Mouse (Mus musculus): Measurements from ENCODE around the gene Trim50. TPM values are rescaled to one million over a fixed set of nuclear protein-coding genes. Genes with fewer than 3 reads are reported as not detected.

Trim50 gene
- not detected in 2 replicates for polyA plus RNA-seq (2015; fragmentation: Nextera tagmentation; extraction: Ambion mirVana)

- Histone ChIP-seq H3K4me3 (no peak within 1 kb of the TSS), H3K27ac (replicated peaks) (no peak within 1 kb of the TSS), H3K27me3 (0 out of 2 replicates have a peak, but pooled peaks cover 3% of the 10 kb centered on the region), H3K9ac (no peak within 1 kb of the TSS), H3K4me2 (no peak within 1 kb of the TSS), H3K9me3 (peaks cover 4% of the 10 kb centered on the region; the same call in 1 of the 2 replicates), H3K4me1 (replicated peaks) (no peaks in the 10 kb centered on the region), H3K36me3 (no peaks in the 10 kb centered on the region)
- WGBS = 60% methylated on average over 9 of the region's 9 CpGs
- no peak for ATAC-seq (ENCODE audit: low FRiP score, low read depth)
Observed at GRCm38 (mm10) chr5:135352995-135353394, at the start of gene Trim50. TSS of gene Trim50 (plus strand) at chr5:135353295.

GRCm38 (mm10) chr5:135306321-135306965 is 46.7 kb upstream of the Trim50 start:
- 36% methylated on average over 10 of the region's 10 CpGs for WGBS
- H3K9me3 ChIP-seq = no peaks in the 10 kb centered on the region
- no peak for ATAC-seq (ENCODE audit: low FRiP score, low read depth)
- no peak overlapping the region for H3K4me2 ChIP-seq
- H3K36me3 ChIP-seq = no peaks in the 10 kb centered on the region
- no peak overlapping the region for H3K4me3 ChIP-seq
- H3K27me3 ChIP-seq = no peaks in the 10 kb centered on the region
- H3K4me1 ChIP-seq (replicated peaks) = no peaks in the 10 kb centered on the region
- H3K9ac ChIP-seq = no peak overlapping the region
- H3K27ac ChIP-seq (replicated peaks) = no peak overlapping the region

- Histone ChIP-seq H3K9me3 (no peaks in the 10 kb centered on the region), H3K4me2 (no peak overlapping the region), H3K9ac (no peak overlapping the region), H3K4me1 (replicated peaks) (no peaks in the 10 kb centered on the region), H3K36me3 (no peaks in the 10 kb centered on the region), H3K27me3 (no peaks in the 10 kb centered on the region), H3K27ac (replicated peaks) (no peak overlapping the region), H3K4me3 (no peak overlapping the region)
- WGBS = 73% methylated on average over 3 of the region's 3 CpGs
- no peak for ATAC-seq (ENCODE audit: low FRiP score, low read depth)
Observed at GRCm38 (mm10) chr5:135316177-135316576, 36.9 kb upstream of the Trim50 start.

DNA sequence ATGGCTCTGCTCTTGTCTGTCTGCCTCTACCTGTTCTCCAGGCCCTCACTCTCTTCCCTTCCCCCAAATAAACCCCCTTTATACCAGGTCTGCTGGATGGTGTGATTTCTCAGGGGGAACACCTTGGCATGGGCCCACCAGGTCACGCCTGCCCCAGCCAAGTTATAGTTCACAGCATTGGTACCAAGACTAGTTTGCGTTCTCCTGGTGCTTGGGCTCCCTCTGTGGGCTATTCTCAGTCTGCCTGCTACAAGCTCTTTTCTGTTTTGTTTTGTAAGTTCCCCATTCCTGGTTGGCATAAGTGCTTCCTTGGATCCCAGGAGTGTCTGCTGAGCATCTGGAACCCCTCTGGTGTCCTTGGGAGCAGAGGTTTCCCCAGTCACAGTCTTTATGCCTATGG is 33.2 kb upstream of the Trim50 start:
- Histone ChIP-seq H3K9me3 (no peaks in the 10 kb centered on the region), H3K4me1 (replicated peaks) (no peaks in the 10 kb centered on the region), H3K4me2 (no peak overlapping the region), H3K4me3 (no peak overlapping the region), H3K9ac (no peak overlapping the region), H3K27me3 (no peaks in the 10 kb centered on the region), H3K27ac (replicated peaks) (no peak overlapping the region), H3K36me3 (no peaks in the 10 kb centered on the region)
- ATAC-seq (ENCODE audit: low FRiP score, low read depth) = no peak
- 62% methylated on average over 2 of the region's 2 CpGs for WGBS

DNA sequence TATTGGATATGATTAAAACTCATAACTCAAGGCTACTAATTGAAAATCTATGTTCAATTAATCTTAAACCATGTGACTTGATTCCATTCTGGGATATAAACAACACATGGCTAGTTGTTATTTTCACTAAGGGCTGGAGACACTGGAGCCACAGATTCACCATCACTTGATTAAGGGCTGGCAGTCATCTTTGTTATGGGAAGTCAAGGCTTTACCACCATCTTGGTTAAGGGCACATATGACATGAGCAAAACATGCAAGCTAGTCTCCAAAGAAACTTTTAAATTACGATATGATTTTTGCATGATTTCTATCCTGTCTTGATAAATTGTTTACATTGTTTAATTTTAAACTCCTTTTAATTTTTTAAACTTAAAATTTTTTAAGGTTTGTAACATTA is 30.9 kb upstream of the Trim50 start:
- no peak overlapping the region for H3K27ac ChIP-seq (replicated peaks)
- 93% methylated on average over 1 of the region's 1 CpGs for WGBS
- ATAC-seq (ENCODE audit: low FRiP score, low read depth) = no peak
- no peaks in the 10 kb centered on the region for H3K4me1 ChIP-seq (replicated peaks)
- no peak overlapping the region for H3K4me3 ChIP-seq
- no peak overlapping the region for H3K9ac ChIP-seq
- no peaks in the 10 kb centered on the region for H3K27me3 ChIP-seq
- H3K9me3 ChIP-seq = no peaks in the 10 kb centered on the region
- no peaks in the 10 kb centered on the region for H3K36me3 ChIP-seq
- no peak overlapping the region for H3K4me2 ChIP-seq

DNA sequence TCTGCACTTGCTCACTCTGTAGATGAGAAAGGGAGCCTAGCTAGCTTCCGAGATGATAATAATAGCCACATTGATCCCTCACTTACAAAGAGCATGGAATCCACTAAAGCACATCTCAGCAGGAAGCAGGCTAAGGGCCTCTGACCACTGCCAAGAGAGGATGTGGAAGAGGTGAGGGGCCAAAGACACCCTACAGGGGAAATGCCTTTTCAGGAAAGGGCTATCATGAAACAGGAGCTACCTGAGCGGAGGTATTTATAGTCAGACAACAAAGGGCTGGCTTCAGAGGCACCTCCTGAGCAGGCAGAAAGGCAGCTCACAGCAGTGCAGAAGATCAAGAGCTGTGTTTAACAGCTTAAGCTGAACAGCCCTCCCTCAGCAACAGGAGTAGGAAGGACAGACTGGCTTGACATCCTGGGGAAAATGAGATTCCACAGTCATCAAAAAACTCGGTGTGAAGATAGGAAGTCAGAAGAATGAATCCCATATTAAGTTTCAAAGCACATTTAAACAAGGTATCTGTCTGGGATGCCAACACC is 26.9 kb upstream of the Trim50 start:
- WGBS = 13% methylated on average over 3 of the region's 3 CpGs

GRCm38 (mm10) chr5:135329471-135329870 is 23.6 kb upstream of the Trim50 start:
- Histone ChIP-seq H3K4me2 (no peak overlapping the region), H3K27me3 (no peaks in the 10 kb centered on the region), H3K27ac (replicated peaks) (no peak overlapping the region), H3K4me3 (no peak overlapping the region), H3K9me3 (no peaks in the 10 kb centered on the region), H3K4me1 (replicated peaks) (no peaks in the 10 kb centered on the region), H3K9ac (no peak overlapping the region), H3K36me3 (no peaks in the 10 kb centered on the region)
- no peak for ATAC-seq (ENCODE audit: low FRiP score, low read depth)
- 84% methylated on average over 4 of the region's 4 CpGs for WGBS

More for the DNA sequence above, 26.9 kb upstream of the Trim50 start:
- Histone ChIP-seq H3K27me3 (no peaks in the 10 kb centered on the region), H3K9me3 (no peaks in the 10 kb centered on the region), H3K9ac (no peak overlapping the region), H3K4me3 (no peak overlapping the region), H3K4me2 (no peak overlapping the region), H3K4me1 (replicated peaks) (no peaks in the 10 kb centered on the region), H3K27ac (replicated peaks) (no peak overlapping the region), H3K36me3 (no peaks in the 10 kb centered on the region)
- ATAC-seq (ENCODE audit: low FRiP score, low read depth) = no peak

DNA sequence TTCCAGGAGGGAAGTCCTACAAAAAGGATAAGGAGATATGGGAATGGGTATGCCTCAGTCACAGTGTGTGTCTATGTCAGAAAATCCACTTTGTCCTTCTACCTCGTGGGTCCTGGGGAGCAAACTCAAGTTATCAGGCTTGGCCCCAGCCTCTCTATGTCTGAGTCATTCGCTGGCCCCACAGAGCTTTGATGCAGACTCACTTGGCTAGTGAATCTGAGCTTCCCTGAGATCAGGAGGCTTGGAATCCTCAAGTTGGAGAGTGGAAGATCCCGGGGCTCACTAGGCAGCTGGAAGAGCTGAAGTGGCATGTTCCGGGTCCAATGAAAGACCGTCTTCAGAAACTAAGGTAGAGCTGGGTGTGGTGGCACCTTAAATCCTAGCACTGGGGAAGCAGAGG is 22.9 kb upstream of the Trim50 start:
- Histone ChIP-seq H3K9me3 (no peaks in the 10 kb centered on the region), H3K4me2 (no peak overlapping the region), H3K4me3 (no peak overlapping the region), H3K27me3 (no peaks in the 10 kb centered on the region), H3K4me1 (replicated peaks) (no peaks in the 10 kb centered on the region), H3K27ac (replicated peaks) (no peak overlapping the region), H3K9ac (no peak overlapping the region), H3K36me3 (no peaks in the 10 kb centered on the region)
- ATAC-seq (ENCODE audit: low FRiP score, low read depth) = no peak
- WGBS = 84% methylated on average over 5 of the region's 5 CpGs

DNA sequence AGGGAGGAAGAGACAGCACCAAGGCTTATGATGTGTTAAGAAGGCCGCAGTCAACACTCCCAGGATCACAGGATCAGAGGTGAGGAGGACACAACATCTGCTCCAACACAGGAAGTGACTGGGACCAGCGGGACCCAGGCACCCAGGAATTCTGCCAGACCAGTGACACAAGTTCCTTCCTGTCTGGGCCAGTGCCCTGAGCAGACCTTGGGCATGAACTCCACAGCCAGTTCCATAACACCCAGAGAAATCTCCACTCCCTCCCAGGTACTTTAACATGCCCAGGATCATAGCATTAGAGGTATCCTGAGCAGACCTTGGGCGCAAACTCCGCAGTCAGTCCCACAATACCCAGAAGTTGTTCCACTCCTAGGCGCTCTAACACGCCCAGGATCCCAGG is 21.9 kb upstream of the Trim50 start:
- no peaks in the 10 kb centered on the region for H3K4me1 ChIP-seq (replicated peaks)
- ATAC-seq (ENCODE audit: low FRiP score, low read depth) = no peak
- WGBS = 83% methylated on average over 6 of the region's 6 CpGs

DNA sequence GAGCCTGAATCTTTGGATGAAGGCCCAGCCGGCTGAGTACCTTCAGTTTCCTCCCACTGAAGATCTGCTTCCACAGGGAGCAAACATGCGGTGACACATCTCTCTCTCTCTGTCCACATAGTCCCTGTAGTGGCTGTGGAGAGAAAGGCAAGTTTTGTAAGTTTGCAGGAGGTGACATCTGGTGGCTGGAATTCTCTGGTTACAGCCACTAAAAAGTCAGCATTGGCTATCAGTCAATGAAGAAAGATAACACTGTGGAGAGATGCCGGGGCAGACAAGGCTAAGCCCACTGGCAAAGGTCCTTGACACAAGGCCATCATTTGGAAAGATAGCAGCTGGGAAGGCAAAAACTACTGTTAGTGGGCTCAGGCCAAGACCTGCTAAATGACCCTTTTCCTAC is 15.5 kb upstream of the Trim50 start:
- no peak for ATAC-seq (ENCODE audit: low FRiP score, low read depth)
- H3K9me3 ChIP-seq = no peaks in the 10 kb centered on the region
- no peak overlapping the region for H3K4me3 ChIP-seq
- H3K27me3 ChIP-seq = no peaks in the 10 kb centered on the region
- no peak overlapping the region for H3K4me2 ChIP-seq
- WGBS = 73% methylated on average over 3 of the region's 3 CpGs
- no peak overlapping the region for H3K9ac ChIP-seq
- H3K4me1 ChIP-seq (replicated peaks) = no peaks in the 10 kb centered on the region
- H3K27ac ChIP-seq (replicated peaks) = no peak overlapping the region
- H3K36me3 ChIP-seq = no peaks in the 10 kb centered on the region

More for the DNA sequence above, 21.9 kb upstream of the Trim50 start:
- Histone ChIP-seq H3K27me3 (no peaks in the 10 kb centered on the region), H3K4me3 (no peak overlapping the region), H3K4me2 (no peak overlapping the region), H3K9me3 (no peaks in the 10 kb centered on the region), H3K36me3 (no peaks in the 10 kb centered on the region), H3K27ac (replicated peaks) (no peak overlapping the region), H3K9ac (no peak overlapping the region)

GRCm38 (mm10) chr5:135345989-135346388 is 7.1 kb upstream of the Trim50 start:
- Histone ChIP-seq H3K9me3 (no peaks in the 10 kb centered on the region), H3K4me3 (no peak overlapping the region), H3K36me3 (no peaks in the 10 kb centered on the region), H3K27me3 (no peaks in the 10 kb centered on the region), H3K9ac (no peak overlapping the region), H3K4me1 (replicated peaks) (no peaks in the 10 kb centered on the region), H3K4me2 (no peak overlapping the region), H3K27ac (replicated peaks) (no peak overlapping the region)
- 72% methylated on average over 7 of the region's 7 CpGs for WGBS
- no peak for ATAC-seq (ENCODE audit: low FRiP score, low read depth)

GRCm38 (mm10) chr5:135346430-135346829 is 6.7 kb upstream of the Trim50 start:
- ATAC-seq (ENCODE audit: low FRiP score, low read depth) = no peak
- H3K4me2 ChIP-seq = no peak overlapping the region
- H3K9me3 ChIP-seq = no peaks in the 10 kb centered on the region
- no peak overlapping the region for H3K27ac ChIP-seq (replicated peaks)
- H3K27me3 ChIP-seq = no peaks in the 10 kb centered on the region
- WGBS = 28% methylated on average over 1 of the region's 1 CpGs
- no peak overlapping the region for H3K9ac ChIP-seq
- no peak overlapping the region for H3K4me3 ChIP-seq
- H3K36me3 ChIP-seq = no peaks in the 10 kb centered on the region
- H3K4me1 ChIP-seq (replicated peaks) = no peaks in the 10 kb centered on the region

All from hindbrain, embryonic 15.5 days (tissue).